Mouse (Mus musculus) heart, postnatal 0 days (tissue): ENCODE results near the gene Timm10b. TPM values are rescaled to one million over a fixed set of nuclear protein-coding genes. Genes with fewer than 3 reads are reported as not detected.

ENCODE experiments used
- ATAC-seq: fragments of 200-750 bp; cut with Nextera tagmentation; 2 replicates; pipeline ENCODE4 v1.8.0; 2017; ENCODE audit warnings: low read depth, moderate number of reproducible peaks, moderate library complexity; ENCODE audit not compliant: insufficient read depth
- DNase-seq: peaks from one replicate; pipeline ENCODE4 v3.0.0-alpha.2; 2016; ENCODE audit warnings: low spot score
- H3K27ac ChIP-seq: fragments of 300-500 bp; sonication (generic); 2 replicates; pipeline ENCODE4 v1.5.1; 2014; ENCODE audit warnings: low read depth, mild to moderate bottlenecking
- H3K27me3 ChIP-seq: fragments of 300-500 bp; sonication (generic); 2 replicates; pipeline ENCODE4 v1.6.1; 2014; ENCODE audit warnings: low read length, mixed read lengths; ENCODE audit not compliant: control insufficient read depth, insufficient read depth
- H3K36me3 ChIP-seq: fragments of 300-500 bp; sonication (generic); replicated peaks from 2 replicates; pipeline ENCODE4 v1.6.1; 2014; ENCODE audit warnings: low read length, mixed read lengths; ENCODE audit not compliant: control insufficient read depth, insufficient read depth
- H3K4me1 ChIP-seq: fragments of 300-500 bp; sonication (generic); 2 replicates; pipeline ENCODE4 v1.6.1; 2014; ENCODE audit warnings: antibody characterized with exemption; ENCODE audit not compliant: control insufficient read depth, insufficient read depth
- H3K4me2 ChIP-seq: fragments of 300-500 bp; sonication (generic); 2 replicates; pipeline ENCODE4 v1.6.1; 2014; ENCODE audit warnings: low read depth, mild to moderate bottlenecking, low read length, moderate library complexity
- H3K4me3 ChIP-seq: fragments of 300-500 bp; sonication (generic); 2 replicates; pipeline ENCODE4 v1.5.1; 2014; ENCODE audit warnings: low read depth, low read length
- H3K9ac ChIP-seq: fragments of 300-500 bp; sonication (generic); replicated peaks from 2 replicates; pipeline ENCODE4 v1.6.1; 2014; ENCODE audit warnings: low read depth, low read length, mixed read lengths
- H3K9me3 ChIP-seq: fragments of 300-500 bp; sonication (generic); replicated peaks from 2 replicates; pipeline ENCODE4 v1.6.1; 2016; ENCODE audit warnings: low read length; ENCODE audit not compliant: control insufficient read depth
- CTCF ChIP-seq: IDR thresholded peaks from 2 replicates; pipeline ENCODE4 v1.5.1; 2016; ENCODE audit warnings: antibody characterized with exemption, control low read depth, low read depth
- EP300 ChIP-seq: IDR thresholded peaks from 2 replicates; pipeline ENCODE4 v1.6.1; 2016; ENCODE audit warnings: antibody characterized with exemption, low read depth
- WGBS: fragments of 180-500 bp; shearing (Covaris S2); extraction: QIAGEN DNeasy Blood & Tissue Kit; methylation state at CpG from one replicate; pipeline ENCODE4 v1.1.7; 2014; 5-methylcytosine and 5-hydroxymethylcytosine counted together
- polyA plus RNA-seq: library from polyadenylated mRNA; unstranded; fragments of >200 nt; fragmentation: Nextera tagmentation; extraction: Ambion mirVana; gene quantifications from 2 replicates; pipeline ENCODE4 v1.2.1, GENCODE M21; 2015
- total RNA-seq: library from RNA; depleted of rRNA; stranded (reverse); fragments of >200 nt; gene quantifications from 2 replicates; pipeline ENCODE4 v1.2.3, GENCODE M21; 2014; ENCODE audit warnings: low replicate concordance

The Timm10b gene
- total and polyA plus RNA-seq, 2 experiments from 2014 or later: 128 to 213 TPM

- H3K4me2 ChIP-seq: no peak overlapping the region
- DNase-seq: no peak
Observed at GRCm38 (mm10) chr7:105615720-105616119, 24.1 kb upstream of the Timm10b start.

GRCm38 (mm10) chr7:105616561-105616960 is 23.3 kb upstream of the Timm10b start:
- Histone ChIP-seq H3K4me3 (no peak overlapping the region), H3K9ac (no peak overlapping the region), H3K36me3 (peaks cover 92% of the 10 kb centered on the region), H3K27me3 (no peaks in the 10 kb centered on the region), H3K27ac (peak overlapping the region; percentile 15; the same call in 1 of the 2 replicates), H3K4me2 (no peak overlapping the region), H3K9me3 (no peaks in the 10 kb centered on the region), H3K4me1 (0 out of 2 replicates have a peak, but pooled peaks cover 7% of the 10 kb centered on the region)
- ATAC-seq (peak; percentile 71; the same call in 1 of the 2 replicates), DNase-seq (no peak)
- 51% methylated on average over 6 of the region's 6 CpGs for WGBS
- no peak for TF ChIP-seq EP300
- TF ChIP-seq CTCF: no peak

More at GRCm38 (mm10) chr7:105615720-105616119, 24.1 kb upstream of the Timm10b start:
- no peak for ATAC-seq
- Histone ChIP-seq H3K4me1 (0 out of 2 replicates have a peak, but pooled peaks cover 7% of the 10 kb centered on the region), H3K27ac (no peak overlapping the region), H3K27me3 (no peaks in the 10 kb centered on the region), H3K9ac (no peak overlapping the region), H3K9me3 (no peaks in the 10 kb centered on the region), H3K36me3 (peaks cover 92% of the 10 kb centered on the region), H3K4me3 (no peak overlapping the region)
- WGBS: 48% methylated on average over 1 of the region's 1 CpGs
- no peak for TF ChIP-seq EP300

DNA sequence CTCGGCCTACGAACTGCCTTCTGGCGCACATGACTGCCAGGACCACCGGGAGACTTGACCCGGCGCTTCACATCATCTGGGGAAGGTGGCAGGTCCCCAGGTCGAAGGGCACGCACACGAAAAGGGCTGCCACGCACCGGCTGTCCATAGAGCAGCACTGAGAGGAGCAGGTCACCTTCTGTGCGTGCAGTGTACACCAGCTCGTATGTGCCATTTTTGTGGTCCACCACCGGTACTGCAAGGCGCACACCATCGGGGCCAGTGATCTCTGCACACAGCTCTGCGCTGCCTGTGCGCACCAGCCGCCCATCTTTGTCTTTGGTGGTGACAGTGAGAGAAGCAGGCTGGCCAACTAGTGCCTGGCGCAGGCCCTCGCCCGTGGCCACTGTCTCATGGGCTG is 22.0 kb upstream of the Timm10b start:
- Histone ChIP-seq H3K4me3 (no peak overlapping the region), H3K4me2 (no peak overlapping the region), H3K27me3 (no peaks in the 10 kb centered on the region), H3K9me3 (no peaks in the 10 kb centered on the region), H3K36me3 (peaks cover 84% of the 10 kb centered on the region), H3K9ac (no peak overlapping the region), H3K27ac (no peak overlapping the region), H3K4me1 (0 out of 2 replicates have a peak, but pooled peaks cover 7% of the 10 kb centered on the region)
- ATAC-seq (no peak), DNase-seq (no peak)
- 95% methylated on average over 22 of the region's 22 CpGs for WGBS
- no peak for TF ChIP-seq CTCF
- TF ChIP-seq EP300: no peak

- H3K4me3 ChIP-seq: no peak overlapping the region
- H3K36me3 ChIP-seq: peaks cover 83% of the 10 kb centered on the region
- TF ChIP-seq EP300 (no peak), CTCF (no peak)
- DNase-seq (no peak), ATAC-seq (no peak)
- 88% methylated on average over 3 of the region's 3 CpGs for WGBS
- no peak overlapping the region for H3K9ac ChIP-seq
- H3K4me1 ChIP-seq: 0 out of 2 replicates have a peak, but pooled peaks cover 7% of the 10 kb centered on the region
- H3K4me2 ChIP-seq: no peak overlapping the region
- H3K9me3 ChIP-seq: no peaks in the 10 kb centered on the region
- no peak overlapping the region for H3K27ac ChIP-seq
- H3K27me3 ChIP-seq: no peaks in the 10 kb centered on the region
Observed at GRCm38 (mm10) chr7:105619701-105620100, 20.2 kb upstream of the Timm10b start.

- ATAC-seq: 0 out of 2 replicates have a peak, but pooled peaks have one; percentile 10
Observed at GRCm38 (mm10) chr7:105621053-105621452, 18.8 kb upstream of the Timm10b start.

GRCm38 (mm10) chr7:105621646-105622292 is 18.1 kb upstream of the Timm10b start:
- no peak overlapping the region for H3K27ac ChIP-seq
- WGBS: 69% methylated on average over 8 of the region's 8 CpGs
- no peaks in the 10 kb centered on the region for H3K27me3 ChIP-seq
- H3K36me3 ChIP-seq: peaks cover 73% of the 10 kb centered on the region
- DNase-seq (no peak), ATAC-seq (no peak)
- H3K9me3 ChIP-seq: no peaks in the 10 kb centered on the region
- no peak overlapping the region for H3K4me2 ChIP-seq
- no peak for TF ChIP-seq EP300
- TF ChIP-seq CTCF: no peak
- no peaks in the 10 kb centered on the region for H3K4me1 ChIP-seq
- no peak overlapping the region for H3K9ac ChIP-seq
- H3K4me3 ChIP-seq: no peak overlapping the region

More at GRCm38 (mm10) chr7:105621053-105621452, 18.8 kb upstream of the Timm10b start:
- H3K9ac ChIP-seq: no peak overlapping the region
- H3K4me2 ChIP-seq: no peak overlapping the region
- H3K9me3 ChIP-seq: no peaks in the 10 kb centered on the region
- DNase-seq: no peak
- TF ChIP-seq CTCF: no peak
- no peak for TF ChIP-seq EP300
- H3K4me3 ChIP-seq: no peak overlapping the region
- no peak overlapping the region for H3K27ac ChIP-seq
- WGBS: 64% methylated on average over 4 of the region's 4 CpGs
- H3K36me3 ChIP-seq: peaks cover 78% of the 10 kb centered on the region
- H3K27me3 ChIP-seq: no peaks in the 10 kb centered on the region
- 0 out of 2 replicates have a peak, but pooled peaks cover under 1% of the 10 kb centered on the region for H3K4me1 ChIP-seq
